7 mouse cellular contexts compared by ENCODE assay signal in the genomic region with DNA sequence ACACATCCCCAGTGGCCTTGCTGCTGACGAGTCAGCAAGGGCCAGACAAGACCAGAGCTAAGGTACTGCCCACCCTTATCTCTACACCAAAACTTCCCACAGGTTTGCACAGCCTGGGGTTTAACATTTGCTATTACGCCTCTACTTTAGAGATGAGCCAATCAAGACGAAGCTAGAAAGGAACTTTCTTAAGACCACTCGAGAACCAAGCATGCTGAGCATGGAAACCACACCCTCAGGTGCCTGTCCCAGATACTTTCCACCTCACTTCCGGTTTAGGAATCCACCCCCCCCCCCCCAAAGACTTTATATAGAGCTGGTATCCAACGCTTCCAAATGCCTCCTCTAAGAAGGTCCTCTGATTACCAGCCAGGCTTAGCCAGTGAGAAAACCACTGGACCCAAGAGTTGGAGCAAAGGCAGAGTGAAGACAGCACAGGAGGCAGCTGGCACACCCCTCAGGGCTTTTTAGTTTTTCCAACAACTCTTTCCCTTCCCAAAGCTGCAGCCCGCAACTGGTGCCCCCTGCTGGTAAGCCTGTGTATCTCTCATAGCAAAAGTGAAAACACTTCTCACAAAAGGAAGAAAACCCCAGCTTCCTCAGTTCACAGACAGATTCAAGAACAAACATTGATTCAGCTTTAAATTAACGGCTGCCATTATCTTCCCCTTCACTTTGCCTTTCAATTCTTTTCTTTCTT. TPM values are rescaled to one million over a fixed set of nuclear protein-coding genes. Genes with fewer than 3 reads are reported as not detected.
DNase-seq lines count a peak whose midpoint lies in the region; ATAC-seq and TF ChIP-seq lines count a peak whose summit lies in the region.

No protein-coding gene starts in this region.

- H3K36me3 ChIP-seq in lung, embryonic 14.5 days (ENCODE audit: insufficient read depth) = no peaks in the 10 kb centered on the region

- H3K4me3 ChIP-seq in lung, embryonic 14.5 days (ENCODE audit: low read depth, low read length) = no peak overlapping the region

- intact Hi-C loops in left cerebral cortex, postnatal 14 days (cut with DNase I) = no loop called here
- intact Hi-C loops in left cerebral cortex, postnatal 25 days (cut with DNase I) = loop anchor here (2.0 kb wide), 1 partner anchor 105 kb away; no protein-coding TSS in a partner anchor

- peak; percentile 61; the same call in 1 of the 2 replicates for TF ChIP-seq CTCF in brain, embryonic 14.5 days (IDR thresholded peaks at IDR 0.05; ENCODE audit: borderline replicate concordance, extremely low read depth, insufficient read depth, insufficient read length)
- TF ChIP-seq CTCF in lung, embryonic 14.5 days (IDR thresholded peaks at IDR 0.05; ENCODE audit: low read depth) = peak; percentile 72

- no peak overlapping the region for H3K4me2 ChIP-seq in lung, embryonic 14.5 days

- TF ChIP-seq POLR2A in brain, embryonic 14.5 days (IDR thresholded peaks at IDR 0.05; ENCODE audit: borderline replicate concordance, extremely low read depth, insufficient read depth, insufficient read length, poor library complexity, severe bottlenecking) = no peak

- peaks cover 2% of the 10 kb centered on the region for H3K4me1 ChIP-seq in lung, embryonic 14.5 days (ENCODE audit: insufficient read depth)

- no peaks in the 10 kb centered on the region for H3K27me3 ChIP-seq in lung, embryonic 14.5 days (ENCODE audit: insufficient read depth, low read length)

- WGBS in lung, embryonic 14.5 days = 56% methylated on average over 8 of the region's 8 CpGs

- no peaks in the 10 kb centered on the region for H3K9me3 ChIP-seq in lung, embryonic 14.5 days (ENCODE audit: low read depth, low read length)

- no peak for ATAC-seq in lung, embryonic 14.5 days (ENCODE audit: insufficient read depth)

- peak; percentile 40 to 51 for DNase-seq in left cerebral cortex, postnatal 14 days (ENCODE audit: low spot score in 2 of 2)
- DNase-seq in left cerebral cortex, postnatal 25 days (ENCODE audit: low spot score in 2 of 2) = no peak
- DNase-seq in MEL-GATA-1-ER (ENCODE audit: extremely low read depth, low read depth) = peak; percentile 41
- no peak for DNase-seq in brain, embryonic 14.5 days (ENCODE audit: low read depth)
- DNase-seq in gastrocnemius, postnatal 25 days = peak; percentile 53
- DNase-seq in lung, embryonic 14.5 days = peak; percentile 71
- peak; percentile 57 to 86 for DNase-seq in spleen, postnatal 4 days (ENCODE audit: low spot score in 2 of 2)

- H3K9ac ChIP-seq in lung, embryonic 14.5 days = no peak overlapping the region

- H3K27ac ChIP-seq in lung, embryonic 14.5 days (ENCODE audit: low read depth) = no peak overlapping the region

RNA-seq across cellular contexts. Expression of gene Klhl3, which starts 4.1 kb away (rescaled TPM):
- 10 to 100 TPM; 28.0 to 30.2 TPM for total RNA-seq in left cerebral cortex, postnatal 14 days (2021)
- total RNA-seq in left cerebral cortex, postnatal 25 days (2021) = 10 to 100 TPM; 33.3 to 37.3 TPM
- 7.7 and 10.9 TPM in 2 replicates for polyA plus RNA-seq in brain, embryonic 14.5 days (2012; rRNA removed)
- total RNA-seq in gastrocnemius, postnatal 25 days (2021) = under 1 TPM; 0.41 to 0.88 TPM
- 3.6 and 3.9 TPM in 2 replicates for polyA plus RNA-seq in lung, embryonic 14.5 days (2014; fragmentation: Nextera tagmentation; extraction: Ambion mirVana)

RNA-seq across cellular contexts. Expression of gene Hnrnpa0, which starts 10.9 kb away (rescaled TPM):
- 100 to 1,000 TPM; 125 to 136 TPM for total RNA-seq in left cerebral cortex, postnatal 14 days (2021)
- 100 to 1,000 TPM; 112 to 119 TPM for total RNA-seq in left cerebral cortex, postnatal 25 days (2021)
- 391 and 399 TPM in 2 replicates for polyA plus RNA-seq in brain, embryonic 14.5 days (2012; rRNA removed)
- total RNA-seq in gastrocnemius, postnatal 25 days (2021) = 10 to 100 TPM; 34.6 to 38.6 TPM
- polyA plus RNA-seq in lung, embryonic 14.5 days (2014; fragmentation: Nextera tagmentation; extraction: Ambion mirVana) = 46.5 and 51.7 TPM in 2 replicates

RNA-seq across cellular contexts. Expression of gene Idnk, which starts 40.0 kb away (rescaled TPM):
- total RNA-seq in left cerebral cortex, postnatal 14 days (2021) = 10 to 100 TPM; 21.5 to 21.9 TPM
- total RNA-seq in left cerebral cortex, postnatal 25 days (2021) = 10 to 100 TPM; 28.3 to 30.0 TPM
- 29.3 and 31.0 TPM in 2 replicates for polyA plus RNA-seq in brain, embryonic 14.5 days (2012; rRNA removed)
- 10 to 100 TPM in 1 of 2 experiments, 1 to 10 TPM in 1; 9.3 to 12.2 TPM for total RNA-seq in gastrocnemius, postnatal 25 days (2021)
- polyA plus RNA-seq in lung, embryonic 14.5 days (2014; fragmentation: Nextera tagmentation; extraction: Ambion mirVana) = 29.7 and 30.9 TPM in 2 replicates

Comparison
In these comparisons a context has a peak if more than half of its experiments do, and no peak if none do; other contexts are left out.
1. DNase-seq: peak in left cerebral cortex, postnatal 14 days (2 of 2), MEL-GATA-1-ER (single experiment), gastrocnemius, postnatal 25 days (single experiment), lung, embryonic 14.5 days (single experiment) and spleen, postnatal 4 days (2 of 2); none in left cerebral cortex, postnatal 25 days (0 of 2) and brain, embryonic 14.5 days (single experiment).
2. RNA of gene Klhl3, which starts 4.1 kb away (total RNA-seq): 33.3 to 37.3 TPM in left cerebral cortex, postnatal 25 days and 28.0 to 30.2 TPM in left cerebral cortex, postnatal 14 days; 0.41 to 0.88 TPM in gastrocnemius, postnatal 25 days; every median in the first group is over 10 times any median in the second.